Mouse (Mus musculus): ENCODE results near the gene Knstrn. TPM values are rescaled to one million over a fixed set of nuclear protein-coding genes. Genes with fewer than 3 reads are reported as not detected.

The Knstrn gene
- total RNA-seq (2012; rRNA removed) = 36.5 and 43.4 TPM in 2 replicates

GRCm38 (mm10) chr2:118813981-118814836 is at the start of gene Knstrn:
Gene Knstrn (plus strand): TSS chr2:118814003.
- Histone ChIP-seq H3K9ac (ENCODE audit: insufficient read depth, low read depth, low read length, poor library complexity, severe bottlenecking) (peak within 1 kb of the TSS; percentile 91), H3K36me3 (ENCODE audit: control insufficient read depth, insufficient read depth, low read length, poor library complexity, severe bottlenecking) (peaks cover 15% of the 10 kb centered on the region), H3K27ac (ENCODE audit: insufficient read depth, low read depth, low read length, poor library complexity, severe bottlenecking) (no peak within 1 kb of the TSS), H3K4me3 (ENCODE audit: insufficient read depth in 1 of 2, low read depth in 1 of 2, low read length in 2 of 2, poor library complexity in 1 of 2, severe bottlenecking in 1 of 2) (peak within 1 kb of the TSS; percentile 96 to 97), H3K4me1 (ENCODE audit: control insufficient read depth in 2 of 2, insufficient read depth in 2 of 2, low read length in 2 of 2, poor library complexity in 1 of 2) (peaks cover 0 to 3% of the 10 kb centered on the region in 2 experiments; a peak in 2 of 4 replicates), H3K9me3 (ENCODE audit: control insufficient read depth, insufficient read depth, low read depth, low read length) (no peaks in the 10 kb centered on the region)
- in situ Hi-C loops (cut with MboI; ENCODE audit: low sequenced_read_pairs in 2 of 2, unreplicated experiment in 2 of 2) = no loop called here
- peak; percentile 89 for DNase-seq (ENCODE audit: low read depth, low spot score)
- TF ChIP-seq MAFK (IDR thresholded peaks at IDR 0.05; ENCODE audit: insufficient read depth, low read depth, low read length) = no peak
- TF ChIP-seq HCFC1 (IDR thresholded peaks at IDR 0.05; ENCODE audit: borderline replicate concordance, insufficient read depth, low read length) = peak; percentile 92
- TF ChIP-seq ZNF384 (IDR thresholded peaks at IDR 0.05; ENCODE audit: low read depth, low read length) = no peak

DNA sequence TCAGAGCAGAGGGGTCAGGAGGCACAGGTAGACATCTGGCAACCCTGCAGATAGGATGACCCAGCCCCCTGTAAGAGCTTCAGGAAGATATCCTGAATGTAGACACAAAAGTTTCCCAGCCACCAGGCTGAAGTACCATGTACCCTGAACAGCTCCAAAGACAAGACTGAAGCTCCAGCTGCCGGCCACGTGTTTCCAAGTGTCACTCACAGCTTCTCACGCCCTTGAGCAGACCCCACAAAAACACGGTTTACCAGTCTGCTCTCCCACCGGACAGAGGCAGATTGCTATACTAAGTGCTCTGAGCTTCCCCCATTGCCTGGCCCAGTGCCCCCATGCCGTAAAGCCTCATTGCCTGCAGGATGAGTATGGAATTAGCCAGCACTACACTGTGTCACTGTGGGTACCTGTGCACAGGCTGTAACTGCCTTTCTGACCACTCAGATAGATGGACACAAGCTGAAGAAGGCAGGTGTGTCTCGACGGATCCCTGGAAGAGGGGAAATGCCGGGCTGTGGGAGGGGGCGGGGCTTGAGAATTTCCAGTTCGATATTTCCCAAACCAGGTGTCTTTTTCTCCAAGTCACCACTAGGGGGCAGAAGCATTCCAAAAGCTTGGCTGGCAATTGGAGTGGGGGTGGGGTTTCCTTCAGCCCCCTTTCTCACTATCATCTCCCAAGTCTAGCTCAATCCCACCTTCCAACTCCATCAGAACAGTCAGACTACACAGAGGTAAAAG is 49.5 kb upstream of the Knstrn start:
- in situ Hi-C loops (cut with MboI; ENCODE audit: low sequenced_read_pairs in 2 of 2, unreplicated experiment in 2 of 2) = no loop called here
- Histone ChIP-seq H3K27ac (ENCODE audit: insufficient read depth, low read depth, low read length, poor library complexity, severe bottlenecking) (no peak overlapping the region), H3K36me3 (ENCODE audit: control insufficient read depth, insufficient read depth, low read length, poor library complexity, severe bottlenecking) (no peaks in the 10 kb centered on the region), H3K9me3 (ENCODE audit: control insufficient read depth, insufficient read depth, low read depth, low read length) (no peaks in the 10 kb centered on the region), H3K4me3 (ENCODE audit: insufficient read depth in 1 of 2, low read depth in 1 of 2, low read length in 2 of 2, poor library complexity in 1 of 2, severe bottlenecking in 1 of 2) (no peak overlapping the region), H3K4me1 (ENCODE audit: control insufficient read depth in 2 of 2, insufficient read depth in 2 of 2, low read length in 2 of 2, poor library complexity in 1 of 2) (peaks cover 4 to 17% of the 10 kb centered on the region in 2 experiments), H3K9ac (ENCODE audit: insufficient read depth, low read depth, low read length, poor library complexity, severe bottlenecking) (no peak overlapping the region)
- TF ChIP-seq ZC3H11A (IDR thresholded peaks at IDR 0.05; ENCODE audit: borderline replicate concordance, low read depth, low read length) (peak; percentile 17; the same call in 1 of the 2 replicates), MAFK (IDR thresholded peaks at IDR 0.05; ENCODE audit: insufficient read depth, low read depth, low read length) (0 out of 2 replicates have a peak, but pooled peaks have one; percentile 10), HCFC1 (IDR thresholded peaks at IDR 0.05; ENCODE audit: borderline replicate concordance, insufficient read depth, low read length) (no peak), ZNF384 (IDR thresholded peaks at IDR 0.05; ENCODE audit: low read depth, low read length) (no peak), CHD2 (IDR thresholded peaks at IDR 0.05; ENCODE audit: low read depth, low read length) (peak; percentile 47; the same call in 1 of the 2 replicates)
- DNase-seq (ENCODE audit: low read depth, low spot score) = peak; percentile 80

DNA sequence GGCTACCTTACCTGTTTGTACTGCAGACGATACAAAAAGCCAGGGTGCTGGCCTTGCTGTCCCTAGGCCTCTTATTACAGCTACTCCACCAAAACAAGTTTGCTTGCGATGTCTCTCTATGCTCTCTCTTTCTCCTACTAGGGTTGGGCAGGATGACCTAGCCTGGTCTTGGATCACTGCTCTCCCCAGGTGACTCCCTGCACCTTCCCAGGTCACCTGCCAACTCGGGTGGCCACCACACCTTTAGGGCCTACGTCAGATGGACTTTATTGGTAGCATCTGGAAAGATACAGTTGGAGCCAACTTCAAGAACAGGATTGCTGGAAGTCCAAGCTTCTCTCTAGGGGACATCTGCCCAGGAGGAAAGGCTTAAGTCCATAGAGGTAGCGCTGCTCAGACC is 48.9 kb upstream of the Knstrn start:
- Histone ChIP-seq H3K9ac (ENCODE audit: insufficient read depth, low read depth, low read length, poor library complexity, severe bottlenecking) (no peak overlapping the region), H3K27ac (ENCODE audit: insufficient read depth, low read depth, low read length, poor library complexity, severe bottlenecking) (no peak overlapping the region), H3K4me3 (ENCODE audit: insufficient read depth in 1 of 2, low read depth in 1 of 2, low read length in 2 of 2, poor library complexity in 1 of 2, severe bottlenecking in 1 of 2) (no peak overlapping the region), H3K9me3 (ENCODE audit: control insufficient read depth, insufficient read depth, low read depth, low read length) (no peaks in the 10 kb centered on the region), H3K36me3 (ENCODE audit: control insufficient read depth, insufficient read depth, low read length, poor library complexity, severe bottlenecking) (no peaks in the 10 kb centered on the region), H3K4me1 (ENCODE audit: control insufficient read depth in 2 of 2, insufficient read depth in 2 of 2, low read length in 2 of 2, poor library complexity in 1 of 2) (peaks cover 4 to 17% of the 10 kb centered on the region in 2 experiments)
- in situ Hi-C loops (cut with MboI; ENCODE audit: low sequenced_read_pairs in 2 of 2, unreplicated experiment in 2 of 2) = no loop called here
- no peak for TF ChIP-seq MAFK (IDR thresholded peaks at IDR 0.05; ENCODE audit: insufficient read depth, low read depth, low read length)
- TF ChIP-seq ZNF384 (IDR thresholded peaks at IDR 0.05; ENCODE audit: low read depth, low read length) = no peak
- no peak for TF ChIP-seq HCFC1 (IDR thresholded peaks at IDR 0.05; ENCODE audit: borderline replicate concordance, insufficient read depth, low read length)
- no peak for TF ChIP-seq CHD2 (IDR thresholded peaks at IDR 0.05; ENCODE audit: low read depth, low read length)
- no peak for DNase-seq (ENCODE audit: low read depth, low spot score)

GRCm38 (mm10) chr2:118766041-118767033 is 47.5 kb upstream of the Knstrn start:
- no peaks in the 10 kb centered on the region for H3K36me3 ChIP-seq (ENCODE audit: control insufficient read depth, insufficient read depth, low read length, poor library complexity, severe bottlenecking)
- in situ Hi-C loops (cut with MboI; ENCODE audit: low sequenced_read_pairs in 2 of 2, unreplicated experiment in 2 of 2) = no loop called here
- no peak overlapping the region for H3K4me3 ChIP-seq (ENCODE audit: insufficient read depth in 1 of 2, low read depth in 1 of 2, low read length in 2 of 2, poor library complexity in 1 of 2, severe bottlenecking in 1 of 2)
- no peak overlapping the region for H3K27ac ChIP-seq (ENCODE audit: insufficient read depth, low read depth, low read length, poor library complexity, severe bottlenecking)
- no peak for TF ChIP-seq ZC3H11A (IDR thresholded peaks at IDR 0.05; ENCODE audit: borderline replicate concordance, low read depth, low read length)
- TF ChIP-seq CHD2 (IDR thresholded peaks at IDR 0.05; ENCODE audit: low read depth, low read length) = no peak
- no peak for TF ChIP-seq ZNF384 (IDR thresholded peaks at IDR 0.05; ENCODE audit: low read depth, low read length)
- TF ChIP-seq HCFC1 (IDR thresholded peaks at IDR 0.05; ENCODE audit: borderline replicate concordance, insufficient read depth, low read length) = no peak
- TF ChIP-seq MAFK (IDR thresholded peaks at IDR 0.05; ENCODE audit: insufficient read depth, low read depth, low read length) = no peak
- no peak overlapping the region for H3K9ac ChIP-seq (ENCODE audit: insufficient read depth, low read depth, low read length, poor library complexity, severe bottlenecking)
- no peak for DNase-seq (ENCODE audit: low read depth, low spot score)
- H3K4me1 ChIP-seq (ENCODE audit: control insufficient read depth in 2 of 2, insufficient read depth in 2 of 2, low read length in 2 of 2, poor library complexity in 1 of 2) = peaks cover 4 to 16% of the 10 kb centered on the region in 2 experiments
- H3K9me3 ChIP-seq (ENCODE audit: control insufficient read depth, insufficient read depth, low read depth, low read length) = no peaks in the 10 kb centered on the region

Data from ES-E14 (cell line).